8 mouse cellular contexts compared by ENCODE assay signal in genomic region chr5:139380385-139381248, GRCm38 (mm10). TPM values are rescaled to one million over a fixed set of nuclear protein-coding genes. Genes with fewer than 3 reads are reported as not detected.
A peak's percentile ranks its signal among the peaks of the same experiment; 100 is the strongest.
DNase-seq lines count a peak whose midpoint lies in the region; ATAC-seq lines count a peak whose summit lies in the region.

No protein-coding gene starts in this region.

- H3K27ac ChIP-seq in intestine, embryonic 14.5 days (ENCODE audit: low read depth), result 0 out of 2 replicates have a peak overlapping the region, but pooled peaks have one; percentile 47

- 1% methylated on average over 73 of the region's 73 CpGs for WGBS in intestine, embryonic 14.5 days

- peak; percentile 92 for DNase-seq in adrenal gland, adult 18-20 months (ENCODE audit: low spot score in 2 of 2)
- peak; percentile 95 for DNase-seq in embryo, embryonic 10.5 days (ENCODE audit: low spot score)
- peak; percentile 99 for DNase-seq in gastrocnemius, postnatal 14 days
- DNase-seq in intestine, embryonic 14.5 days (ENCODE audit: low spot score), result peak; percentile 88
- peak; percentile 85 to 86 for DNase-seq in left cerebral cortex, postnatal 14 days (ENCODE audit: low spot score in 2 of 2)
- peak; percentile 86 for DNase-seq in right cerebral cortex, postnatal 14 days
- peak; percentile 89 for DNase-seq in urinary bladder, postnatal 25 days (ENCODE audit: low spot score)

- no peaks in the 10 kb centered on the region for H3K9me3 ChIP-seq in intestine, embryonic 14.5 days (ENCODE audit: control insufficient read depth, low read length)

- no peaks in the 10 kb centered on the region for H3K27me3 ChIP-seq in intestine, embryonic 14.5 days (replicated peaks; ENCODE audit: control insufficient read depth, insufficient read depth, low read length)

- ATAC-seq in intestine, embryonic 14.5 days (replicated peaks; ENCODE audit: low FRiP score, low TSS enrichment, low read depth), result peak; percentile 79
- peak; percentile 41 for ATAC-seq in megakaryocyte-erythroid progenitor cell, adult 5-6 weeks (replicated peaks; ENCODE audit: low FRiP score, low TSS enrichment, poor library complexity, severe bottlenecking)

- H3K4me2 ChIP-seq in intestine, embryonic 14.5 days (ENCODE audit: low read length), result peak overlapping the region; percentile 82

- peak overlapping the region; percentile 56 for H3K9ac ChIP-seq in intestine, embryonic 14.5 days (ENCODE audit: low read length)

- intact Hi-C loops in gastrocnemius, postnatal 14 days (cut with DNase I; ENCODE audit: low total_unique reads), result no loop called here
- intact Hi-C loops in left cerebral cortex, postnatal 14 days (cut with DNase I), result no loop called here

- H3K36me3 ChIP-seq in intestine, embryonic 14.5 days (ENCODE audit: control insufficient read depth, insufficient read depth, low read length), result no peaks in the 10 kb centered on the region

- peak overlapping the region; percentile 58 for H3K4me3 ChIP-seq in intestine, embryonic 14.5 days (ENCODE audit: low read depth, low read length)

- peaks cover 41% of the 10 kb centered on the region for H3K4me1 ChIP-seq in intestine, embryonic 14.5 days (replicated peaks; ENCODE audit: control insufficient read depth, insufficient read depth, low read length)

RNA-seq across cellular contexts. Expression of gene Gpr146, which starts 3.1 kb away (rescaled TPM):
- total RNA-seq in adrenal gland, adult 18-20 months (2021), result 10 to 100 TPM; 11.0 to 23.9 TPM
- total RNA-seq in gastrocnemius, postnatal 14 days (2021), result 10 to 100 TPM; 17.2 to 26.0 TPM
- polyA plus RNA-seq in intestine, embryonic 14.5 days (2014; fragmentation: Nextera tagmentation; extraction: Ambion mirVana), result 1.4 and 1.7 TPM in 2 replicates
- 10 to 100 TPM; 11.0 to 11.3 TPM for total RNA-seq in left cerebral cortex, postnatal 14 days (2021)
- 7.5 and 7.9 TPM in 2 replicates for total RNA-seq in megakaryocyte-erythroid progenitor cell, adult 5-6 weeks (2014; fragmentation: Nextera tagmentation)
- total RNA-seq in megakaryocyte-erythroid progenitor cell, adult 5-6 weeks (2017), result 5.3 and 6.0 TPM in 2 replicates

RNA-seq across cellular contexts. Expression of gene C130050O18Rik, which starts 24.5 kb away (rescaled TPM):
- total RNA-seq in adrenal gland, adult 18-20 months (2021), result under 1 TPM; 0.53 to 0.93 TPM
- total RNA-seq in gastrocnemius, postnatal 14 days (2021), result under 1 TPM; 0.39 to 0.60 TPM
- polyA plus RNA-seq in intestine, embryonic 14.5 days (2014; fragmentation: Nextera tagmentation; extraction: Ambion mirVana), result 0.74 and 1.3 TPM in 2 replicates
- total RNA-seq in left cerebral cortex, postnatal 14 days (2021), result under 1 TPM in 1 of 2 experiments, not detected in 1; 0.23 TPM
- 0.79 TPM in 1 of 2 replicates, not detected in the other for total RNA-seq in megakaryocyte-erythroid progenitor cell, adult 5-6 weeks (2014; fragmentation: Nextera tagmentation)
- total RNA-seq in megakaryocyte-erythroid progenitor cell, adult 5-6 weeks (2017), result 0.08 TPM in 1 of 2 replicates, not detected in the other

RNA-seq across cellular contexts. Expression of gene Cyp2w1, which starts 28.2 kb away (rescaled TPM):
- total RNA-seq in adrenal gland, adult 18-20 months (2021), result not detected
- not detected for total RNA-seq in gastrocnemius, postnatal 14 days (2021)
- 5.9 and 9.1 TPM in 2 replicates for polyA plus RNA-seq in intestine, embryonic 14.5 days (2014; fragmentation: Nextera tagmentation; extraction: Ambion mirVana)
- total RNA-seq in left cerebral cortex, postnatal 14 days (2021), result not detected
- total RNA-seq in megakaryocyte-erythroid progenitor cell, adult 5-6 weeks (2014; fragmentation: Nextera tagmentation), result not detected in 2 replicates
- total RNA-seq in megakaryocyte-erythroid progenitor cell, adult 5-6 weeks (2017), result not detected in 2 replicates

RNA-seq across cellular contexts. Expression of gene Cox19, which starts 29.4 kb away (rescaled TPM):
- total RNA-seq in adrenal gland, adult 18-20 months (2021), result 100 to 1,000 TPM in 1 of 2 experiments, 10 to 100 TPM in 1; 75.7 to 130 TPM
- total RNA-seq in gastrocnemius, postnatal 14 days (2021), result 10 to 100 TPM; 58.6 to 79.3 TPM
- 149 and 150 TPM in 2 replicates for polyA plus RNA-seq in intestine, embryonic 14.5 days (2014; fragmentation: Nextera tagmentation; extraction: Ambion mirVana)
- total RNA-seq in left cerebral cortex, postnatal 14 days (2021), result 10 to 100 TPM; 79.8 to 82.2 TPM
- 40.4 and 41.7 TPM in 2 replicates for total RNA-seq in megakaryocyte-erythroid progenitor cell, adult 5-6 weeks (2014; fragmentation: Nextera tagmentation)
- total RNA-seq in megakaryocyte-erythroid progenitor cell, adult 5-6 weeks (2017), result 27.4 and 43.8 TPM in 2 replicates

RNA-seq across cellular contexts. Expression of gene Gper1, which starts 42.3 kb away (rescaled TPM):
- total RNA-seq in adrenal gland, adult 18-20 months (2021), result 1 to 10 TPM; 3.3 to 4.9 TPM
- total RNA-seq in gastrocnemius, postnatal 14 days (2021), result 1 to 10 TPM; 2.2 to 2.4 TPM
- 1.9 and 2.1 TPM in 2 replicates for polyA plus RNA-seq in intestine, embryonic 14.5 days (2014; fragmentation: Nextera tagmentation; extraction: Ambion mirVana)
- 1 to 10 TPM; 4.4 to 4.7 TPM for total RNA-seq in left cerebral cortex, postnatal 14 days (2021)
- total RNA-seq in megakaryocyte-erythroid progenitor cell, adult 5-6 weeks (2014; fragmentation: Nextera tagmentation), result not detected in 2 replicates
- not detected in 2 replicates for total RNA-seq in megakaryocyte-erythroid progenitor cell, adult 5-6 weeks (2017)

Comparison
In these comparisons a context has a peak if more than half of its experiments do, and no peak if none do; other contexts are left out.
1. Peak in every context shown above with its lines: DNase-seq, ATAC-seq, H3K4me3 ChIP-seq and H3K27ac ChIP-seq.